Mouse (Mus musculus) heart, embryonic 16.5 days (tissue): Measurements from ENCODE around the gene Samd4b. TPM values are rescaled to one million over a fixed set of nuclear protein-coding genes. Genes with fewer than 3 reads are reported as not detected.
"Not testable (repeated sequence)": the region's sequence is repeated elsewhere in the genome, so short reads cannot be mapped to it uniquely, and the experiment has no call there.

Experiments used
- ATAC-seq: fragments of 200-750 bp; cut with Nextera tagmentation; replicated peaks from 2 replicates; pipeline ENCODE4 v1.8.0; 2017; ENCODE audit warnings: moderate number of reproducible peaks; ENCODE audit not compliant: insufficient read depth, low FRiP score; ENCODE audit errors: extremely low read depth
- H3K27ac ChIP-seq: fragments of 300-500 bp; sonication (generic); 2 replicates; pipeline ENCODE4 v1.5.1; 2014; ENCODE audit warnings: mild to moderate bottlenecking, low read length, control low read depth, moderate library complexity
- H3K27me3 ChIP-seq: fragments of 300-500 bp; sonication (generic); 2 replicates; pipeline ENCODE4 v1.6.1; 2014; ENCODE audit warnings: low read length, mixed read lengths; ENCODE audit not compliant: control insufficient read depth, insufficient read depth
- H3K36me3 ChIP-seq: fragments of 300-500 bp; sonication (generic); 2 replicates; pipeline ENCODE4 v1.6.1; 2014; ENCODE audit not compliant: control insufficient read depth, insufficient read depth
- H3K4me1 ChIP-seq: fragments of 300-500 bp; sonication (generic); 2 replicates; pipeline ENCODE4 v1.6.1; 2014; ENCODE audit warnings: low read length, mixed read lengths; ENCODE audit not compliant: control insufficient read depth, insufficient read depth
- H3K4me2 ChIP-seq: fragments of 300-500 bp; sonication (generic); 2 replicates; pipeline ENCODE4 v1.6.1; 2014; ENCODE audit warnings: low read depth, mild to moderate bottlenecking, control low read depth, low read length
- H3K4me3 ChIP-seq: fragments of 300-500 bp; sonication (generic); 2 replicates; pipeline ENCODE4 v1.5.1; 2014; ENCODE audit warnings: mild to moderate bottlenecking, control low read depth, low read length
- H3K9ac ChIP-seq: fragments of 300-500 bp; sonication (generic); 2 replicates; pipeline ENCODE4 v1.6.1; 2014; ENCODE audit warnings: low read length, control low read depth
- H3K9me3 ChIP-seq: fragments of 300-500 bp; sonication (generic); replicated peaks from 2 replicates; pipeline ENCODE4 v1.6.1; 2016; ENCODE audit warnings: low read length; ENCODE audit not compliant: control insufficient read depth
- WGBS: fragments of 180-500 bp; shearing (Covaris S2); extraction: QIAGEN DNeasy Blood & Tissue Kit; methylation state at CpG from one replicate; pipeline ENCODE4 v1.1.7; 2014; 5-methylcytosine and 5-hydroxymethylcytosine counted together
- polyA plus RNA-seq: library from polyadenylated mRNA; unstranded; fragments of >200 nt; fragmentation: Nextera tagmentation; extraction: Ambion mirVana; gene quantifications from 2 replicates; pipeline ENCODE4 v1.2.1, GENCODE M21; 2015

The Samd4b gene
- polyA plus RNA-seq, 1 experiment from 2014 or later = 16.0 TPM

DNA sequence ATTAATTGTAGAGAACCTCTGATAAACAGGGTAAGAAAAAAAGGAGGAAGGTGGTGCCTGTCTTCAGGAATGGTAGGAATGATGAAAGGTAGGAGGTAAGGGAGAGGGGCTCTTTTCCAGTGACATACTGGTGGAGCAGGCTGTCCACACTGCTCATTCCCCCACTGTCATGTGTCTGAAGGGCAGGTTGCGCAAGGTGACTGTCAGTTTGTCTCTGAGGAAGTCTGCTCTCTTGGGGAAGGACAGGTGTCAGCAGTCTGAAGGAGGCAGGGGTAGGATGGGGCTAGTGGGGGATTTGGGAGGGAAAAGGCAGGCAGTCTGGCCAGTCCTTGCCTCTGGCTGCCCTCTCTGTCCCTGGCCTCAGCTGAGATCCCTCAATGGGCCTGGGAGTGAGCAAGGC is 196.9 kb downstream of the Samd4b start:
- H3K4me3 ChIP-seq = no peak overlapping the region
- whole genome bisulfite sequencing = 91% methylated on average over 1 of the region's 1 CpGs

GRCm38 (mm10) chr7:28398696-28399340 is 199.1 kb downstream of the Samd4b start:
- no peak overlapping the region for H3K4me2 ChIP-seq
- H3K27ac ChIP-seq = no peak overlapping the region
- 88% methylated on average over 10 of the region's 10 CpGs for WGBS
- H3K4me3 ChIP-seq = no peak overlapping the region
- no peaks in the 10 kb centered on the region for H3K9me3 ChIP-seq
- ATAC-seq = no peak
- H3K27me3 ChIP-seq = no peaks in the 10 kb centered on the region
- H3K4me1 ChIP-seq = peaks cover 3% of the 10 kb centered on the region
- H3K9ac ChIP-seq = no peak overlapping the region
- peaks cover 72% of the 10 kb centered on the region for H3K36me3 ChIP-seq

More for the DNA sequence above, 196.9 kb downstream of the Samd4b start:
- no peak for ATAC-seq
- Histone ChIP-seq H3K4me1 (no peaks in the 10 kb centered on the region), H3K9me3 (no peaks in the 10 kb centered on the region), H3K9ac (no peak overlapping the region), H3K27ac (no peak overlapping the region), H3K4me2 (no peak overlapping the region), H3K36me3 (peaks cover 80% of the 10 kb centered on the region), H3K27me3 (no peaks in the 10 kb centered on the region)

DNA sequence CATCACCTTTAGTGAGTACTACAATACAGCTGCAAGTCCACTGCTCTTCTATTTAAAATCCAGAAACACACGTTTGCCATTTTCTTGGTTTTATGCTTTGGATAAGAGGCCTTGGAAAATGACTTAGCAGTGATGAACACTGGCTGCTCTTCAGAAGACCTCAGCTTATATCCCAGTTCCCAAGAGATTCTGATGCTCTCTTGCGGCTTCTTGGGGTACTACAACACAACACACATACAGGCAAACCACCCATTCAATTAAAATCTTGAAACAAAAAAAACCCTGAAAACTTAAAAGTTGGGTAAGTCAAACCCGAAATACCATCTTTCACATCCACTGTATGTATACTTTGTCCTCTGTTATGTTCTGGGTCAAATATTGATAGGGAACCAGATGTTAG is 199.9 kb downstream of the Samd4b start:
- Histone ChIP-seq H3K4me2 (no peak overlapping the region), H3K36me3 (peaks cover 64% of the 10 kb centered on the region), H3K27me3 (no peaks in the 10 kb centered on the region), H3K4me1 (peaks cover 8% of the 10 kb centered on the region), H3K9ac (no peak overlapping the region), H3K9me3 (no peaks in the 10 kb centered on the region), H3K4me3 (no peak overlapping the region), H3K27ac (no peak overlapping the region)
- ATAC-seq = no peak
- 65% methylated on average over 3 of the region's 3 CpGs for WGBS

DNA sequence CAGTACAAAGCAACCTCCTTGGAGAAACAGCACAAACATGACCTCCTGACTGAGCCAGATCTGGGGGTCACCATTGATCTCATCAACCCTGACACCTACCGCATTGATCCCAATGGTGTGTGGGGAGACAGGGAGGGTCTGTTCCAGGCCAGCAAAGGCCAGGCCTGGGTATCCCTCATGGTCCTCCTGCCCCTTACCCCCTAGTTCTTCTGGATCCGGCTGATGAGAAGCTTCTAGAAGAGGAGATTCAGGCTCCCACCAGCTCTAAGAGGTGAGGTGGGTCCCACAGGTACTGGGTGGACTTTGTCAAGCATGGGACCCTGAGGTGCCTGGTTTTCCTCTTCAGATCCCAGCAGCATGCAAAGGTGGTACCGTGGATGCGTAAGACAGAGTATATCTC is 202.5 kb downstream of the Samd4b start:
- H3K9me3 ChIP-seq = no peaks in the 10 kb centered on the region
- H3K4me2 ChIP-seq = no peak overlapping the region
- 93% methylated on average over 4 of the region's 4 CpGs for WGBS
- peaks cover 15% of the 10 kb centered on the region for H3K4me1 ChIP-seq
- H3K9ac ChIP-seq = no peak overlapping the region
- no peak for ATAC-seq
- peaks cover 46% of the 10 kb centered on the region for H3K36me3 ChIP-seq
- no peak overlapping the region for H3K4me3 ChIP-seq
- no peak overlapping the region for H3K27ac ChIP-seq
- H3K27me3 ChIP-seq = no peaks in the 10 kb centered on the region

DNA sequence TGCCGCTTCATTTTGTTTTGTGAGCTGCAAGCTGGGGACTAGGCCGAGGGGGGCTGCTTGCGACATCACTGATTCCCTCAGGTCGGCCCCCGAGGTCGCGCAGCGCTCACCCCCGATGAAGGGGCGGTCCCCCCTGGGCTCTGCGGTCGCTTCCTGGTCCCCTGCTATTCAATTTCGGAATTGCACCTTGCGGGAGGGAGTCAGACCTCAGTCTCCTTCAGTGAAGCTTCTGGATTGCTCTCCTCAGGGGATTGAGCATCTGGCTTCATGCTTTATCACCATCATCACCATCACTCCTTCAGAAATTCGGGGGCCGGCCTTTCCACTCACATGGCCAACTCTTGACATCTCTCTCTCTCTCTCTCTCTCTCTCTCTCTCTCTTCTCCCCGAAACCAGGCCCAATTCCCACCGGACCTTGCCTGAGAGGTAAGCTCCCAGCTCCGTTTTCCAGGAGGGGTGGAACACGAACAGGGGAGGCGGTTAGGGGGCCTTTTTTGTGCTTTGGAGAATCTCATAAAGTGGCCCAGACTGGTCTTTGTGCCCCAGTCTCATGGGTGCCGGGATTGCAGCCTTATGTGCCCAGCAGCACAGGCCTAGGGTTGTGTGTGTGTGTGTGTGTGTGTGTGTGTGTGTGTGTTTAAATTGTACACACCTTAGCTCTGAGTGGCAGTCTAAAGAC is 204.5 kb downstream of the Samd4b start:
- peaks cover 15% of the 10 kb centered on the region for H3K4me1 ChIP-seq
- peak overlapping the region; percentile 76 for H3K27ac ChIP-seq
- no peaks in the 10 kb centered on the region for H3K9me3 ChIP-seq
- H3K4me2 ChIP-seq = peak overlapping the region; percentile 95
- peak overlapping the region; percentile 98 for H3K4me3 ChIP-seq
- ATAC-seq = no peak
- peak overlapping the region; percentile 94 for H3K9ac ChIP-seq
- H3K27me3 ChIP-seq = no peaks in the 10 kb centered on the region
- 5% methylated on average over 22 of the region's 22 CpGs for WGBS
- H3K36me3 ChIP-seq = peaks cover 46% of the 10 kb centered on the region

GRCm38 (mm10) chr7:28392429-28393271 is 205.3 kb downstream of the Samd4b start, which contains the start of the genes Med29 and Paf1:
TSS of gene Med29 (minus strand) at chr7:28392708.
TSS of gene Paf1 (plus strand) at chr7:28392951.
- H3K4me3 ChIP-seq = peak within 1 kb of the TSS; percentile 98
- H3K27ac ChIP-seq = peak within 1 kb of the TSS; percentile 76
- peak; percentile 97 for ATAC-seq
- H3K36me3 ChIP-seq = peaks cover 45% of the 10 kb centered on the region
- peak within 1 kb of the TSS; percentile 94 for H3K9ac ChIP-seq
- H3K4me1 ChIP-seq = peaks cover 15% of the 10 kb centered on the region
- no peaks in the 10 kb centered on the region for H3K27me3 ChIP-seq
- H3K4me2 ChIP-seq = peak within 1 kb of the TSS; percentile 95
- H3K9me3 ChIP-seq = no peaks in the 10 kb centered on the region
- under 1% methylated on average over 58 of the region's 58 CpGs for WGBS

DNA sequence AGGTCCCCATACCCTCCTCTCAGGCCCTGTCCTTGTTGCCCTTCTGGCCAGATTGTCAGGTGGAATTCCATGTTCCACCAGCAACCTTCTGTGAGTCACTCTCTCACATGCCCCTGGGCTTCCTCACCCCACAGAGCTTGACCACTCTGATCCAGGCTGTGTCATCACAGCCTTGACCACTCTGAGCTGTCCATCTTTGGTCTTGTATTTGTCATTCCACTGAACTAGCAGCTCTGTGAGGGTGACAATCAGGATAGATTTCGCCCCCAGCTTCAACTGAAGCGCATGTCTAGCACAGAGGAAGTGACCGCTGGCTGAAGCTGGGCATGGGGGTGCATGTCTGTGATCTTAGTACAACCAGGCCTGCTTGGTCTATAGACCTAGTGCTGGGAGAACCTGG is 207.6 kb downstream of the Samd4b start:
- no peak overlapping the region for H3K27ac ChIP-seq
- H3K4me2 ChIP-seq = no peak overlapping the region
- H3K4me1 ChIP-seq = peaks cover 18% of the 10 kb centered on the region
- 94% methylated on average over 3 of the region's 3 CpGs for WGBS
- peaks cover 37% of the 10 kb centered on the region for H3K36me3 ChIP-seq
- H3K9me3 ChIP-seq = no peaks in the 10 kb centered on the region
- H3K4me3 ChIP-seq = no peak overlapping the region
- no peaks in the 10 kb centered on the region for H3K27me3 ChIP-seq
- H3K9ac ChIP-seq = no peak overlapping the region
- ATAC-seq = no peak

GRCm38 (mm10) chr7:28387384-28387783 is 210.6 kb downstream of the Samd4b start:
- not testable (repeated sequence) for H3K9ac ChIP-seq, H3K4me3 ChIP-seq, H3K27ac ChIP-seq, ATAC-seq, H3K9me3 ChIP-seq, H3K4me2 ChIP-seq, H3K27me3 ChIP-seq
- H3K36me3 ChIP-seq = peaks cover 29% of the 10 kb centered on the region
- H3K4me1 ChIP-seq = peaks cover 24% of the 10 kb centered on the region
- 88% methylated on average over 7 of the region's 7 CpGs for WGBS
